Mouse (Mus musculus): ENCODE measurements at regions not wholly inside any gene's neighbourhood (a gene's known extent, or its start where the extent isn't known, plus 50 kb on each side); places are given as distances from the start of the nearest gene placed in this dataset.

- H3K79me3 ChIP-seq (ENCODE audit: low read depth): no peaks in the 10 kb centered on the region
- no peaks in the 10 kb centered on the region for H3K36me3 ChIP-seq (ENCODE audit: control insufficient read depth, insufficient read depth)
- TF ChIP-seq MAX (IDR thresholded peaks at IDR 0.05): no peak
- TF ChIP-seq CTCF (IDR thresholded peaks at IDR 0.05; ENCODE audit: control insufficient read depth, insufficient read depth, insufficient read length): no peak
- TF ChIP-seq USF1 (IDR thresholded peaks at IDR 0.05; ENCODE audit: low read depth): no peak
- TF ChIP-seq CEBPB (IDR thresholded peaks at IDR 0.05; ENCODE audit: low read depth): no peak
- no peak for TF ChIP-seq MYOD1 (IDR thresholded peaks at IDR 0.05; ENCODE audit: control insufficient read depth, insufficient read length, low read depth)
- TF ChIP-seq MYOG (IDR thresholded peaks at IDR 0.05; ENCODE audit: control insufficient read depth, extremely low read depth, insufficient read length): no peak
- H3K79me2 ChIP-seq (ENCODE audit: control insufficient read depth, insufficient read depth): no peaks in the 10 kb centered on the region
- H3K4me3 ChIP-seq (ENCODE audit: insufficient read depth, poor library complexity, severe bottlenecking): no peak overlapping the region
- no peak overlapping the region for H3ac ChIP-seq (ENCODE audit: control insufficient read depth, insufficient read length, low read depth)
- H3K27me3 ChIP-seq (ENCODE audit: control insufficient read depth, insufficient read depth, insufficient read length): no peaks in the 10 kb centered on the region
Measured at GRCm38 (mm10) chr16:50709727-50710126, 118.8 kb upstream of the Ccdc54 start.

GRCm38 (mm10) chr16:50707906-50708305 is 117.0 kb upstream of the Ccdc54 start:
- TF ChIP-seq MYOD1 (IDR thresholded peaks at IDR 0.05; ENCODE audit: control insufficient read depth, insufficient read length, low read depth) (no peak), MAX (IDR thresholded peaks at IDR 0.05) (no peak), FOSL1 (IDR thresholded peaks at IDR 0.05; ENCODE audit: insufficient read depth, low read length, poor library complexity, severe bottlenecking) (no peak), CTCF (IDR thresholded peaks at IDR 0.05; ENCODE audit: control insufficient read depth, insufficient read depth, insufficient read length) (no peak), CEBPB (IDR thresholded peaks at IDR 0.05; ENCODE audit: low read depth) (no peak), USF1 (IDR thresholded peaks at IDR 0.05; ENCODE audit: low read depth) (no peak), MYOG (IDR thresholded peaks at IDR 0.05; ENCODE audit: control insufficient read depth, extremely low read depth, insufficient read length) (no peak)
- Histone ChIP-seq H3K79me2 (ENCODE audit: control insufficient read depth, insufficient read depth) (no peaks in the 10 kb centered on the region), H3K4me3 (ENCODE audit: insufficient read depth, poor library complexity, severe bottlenecking) (no peak overlapping the region), H3K36me3 (ENCODE audit: control insufficient read depth, insufficient read depth) (no peaks in the 10 kb centered on the region), H3K27me3 (ENCODE audit: control insufficient read depth, insufficient read depth, insufficient read length) (no peaks in the 10 kb centered on the region), H3K79me3 (ENCODE audit: low read depth) (no peaks in the 10 kb centered on the region), H3ac (ENCODE audit: control insufficient read depth, insufficient read length, low read depth) (no peak overlapping the region)

GRCm38 (mm10) chr16:50705921-50706320 is 115.0 kb upstream of the Ccdc54 start:
- no peak for TF ChIP-seq MYOD1 (IDR thresholded peaks at IDR 0.05; ENCODE audit: control insufficient read depth, insufficient read length, low read depth)
- no peak for TF ChIP-seq CEBPB (IDR thresholded peaks at IDR 0.05; ENCODE audit: low read depth)
- no peak for TF ChIP-seq MAX (IDR thresholded peaks at IDR 0.05)
- TF ChIP-seq MYOG (IDR thresholded peaks at IDR 0.05; ENCODE audit: control insufficient read depth, extremely low read depth, insufficient read length): no peak
- TF ChIP-seq USF1 (IDR thresholded peaks at IDR 0.05; ENCODE audit: low read depth): no peak
- TF ChIP-seq FOSL1 (IDR thresholded peaks at IDR 0.05; ENCODE audit: insufficient read depth, low read length, poor library complexity, severe bottlenecking): no peak
- TF ChIP-seq CTCF (IDR thresholded peaks at IDR 0.05; ENCODE audit: control insufficient read depth, insufficient read depth, insufficient read length): no peak
- no peaks in the 10 kb centered on the region for H3K27me3 ChIP-seq (ENCODE audit: control insufficient read depth, insufficient read depth, insufficient read length)
- no peak overlapping the region for H3ac ChIP-seq (ENCODE audit: control insufficient read depth, insufficient read length, low read depth)
- H3K79me3 ChIP-seq (ENCODE audit: low read depth): no peaks in the 10 kb centered on the region
- no peaks in the 10 kb centered on the region for H3K79me2 ChIP-seq (ENCODE audit: control insufficient read depth, insufficient read depth)
- H3K4me3 ChIP-seq (ENCODE audit: insufficient read depth, poor library complexity, severe bottlenecking): no peak overlapping the region
- H3K36me3 ChIP-seq (ENCODE audit: control insufficient read depth, insufficient read depth): no peaks in the 10 kb centered on the region

GRCm38 (mm10) chr16:50700811-50701517 is 110.0 kb upstream of the Ccdc54 start:
- no peaks in the 10 kb centered on the region for H3K36me3 ChIP-seq (ENCODE audit: control insufficient read depth, insufficient read depth)
- no peaks in the 10 kb centered on the region for H3K79me2 ChIP-seq (ENCODE audit: control insufficient read depth, insufficient read depth)
- no peaks in the 10 kb centered on the region for H3K79me3 ChIP-seq (ENCODE audit: low read depth)
- H3K27me3 ChIP-seq (ENCODE audit: control insufficient read depth, insufficient read depth, insufficient read length): no peaks in the 10 kb centered on the region
- H3ac ChIP-seq (ENCODE audit: control insufficient read depth, insufficient read length, low read depth): no peak overlapping the region
- H3K4me3 ChIP-seq (ENCODE audit: insufficient read depth, poor library complexity, severe bottlenecking): no peak overlapping the region
- TF ChIP-seq MAX (IDR thresholded peaks at IDR 0.05): no peak
- no peak for TF ChIP-seq CTCF (IDR thresholded peaks at IDR 0.05; ENCODE audit: control insufficient read depth, insufficient read depth, insufficient read length)
- no peak for TF ChIP-seq MYOD1 (IDR thresholded peaks at IDR 0.05; ENCODE audit: control insufficient read depth, insufficient read length, low read depth)
- TF ChIP-seq FOSL1 (IDR thresholded peaks at IDR 0.05; ENCODE audit: insufficient read depth, low read length, poor library complexity, severe bottlenecking): no peak
- TF ChIP-seq CEBPB (IDR thresholded peaks at IDR 0.05; ENCODE audit: low read depth): no peak
- no peak for TF ChIP-seq MYOG (IDR thresholded peaks at IDR 0.05; ENCODE audit: control insufficient read depth, extremely low read depth, insufficient read length)
- no peak for TF ChIP-seq USF1 (IDR thresholded peaks at IDR 0.05; ENCODE audit: low read depth)

- H3K27me3 ChIP-seq (ENCODE audit: control insufficient read depth, insufficient read depth, insufficient read length): no peaks in the 10 kb centered on the region
- no peaks in the 10 kb centered on the region for H3K79me2 ChIP-seq (ENCODE audit: control insufficient read depth, insufficient read depth)
- no peak for TF ChIP-seq MYOD1 (IDR thresholded peaks at IDR 0.05; ENCODE audit: control insufficient read depth, insufficient read length, low read depth)
- TF ChIP-seq MAX (IDR thresholded peaks at IDR 0.05): no peak
- TF ChIP-seq CEBPB (IDR thresholded peaks at IDR 0.05; ENCODE audit: low read depth): no peak
- no peak for TF ChIP-seq USF1 (IDR thresholded peaks at IDR 0.05; ENCODE audit: low read depth)
- TF ChIP-seq CTCF (IDR thresholded peaks at IDR 0.05; ENCODE audit: control insufficient read depth, insufficient read depth, insufficient read length): no peak
Measured at GRCm38 (mm10) chr16:50700123-50700522, 109.2 kb upstream of the Ccdc54 start.

GRCm38 (mm10) chr16:50697722-50698121 is 106.8 kb upstream of the Ccdc54 start:
- H3K4me3 ChIP-seq (ENCODE audit: insufficient read depth, poor library complexity, severe bottlenecking): no peak overlapping the region
- H3K79me3 ChIP-seq (ENCODE audit: low read depth): no peaks in the 10 kb centered on the region
- no peak overlapping the region for H3ac ChIP-seq (ENCODE audit: control insufficient read depth, insufficient read length, low read depth)
- H3K36me3 ChIP-seq (ENCODE audit: control insufficient read depth, insufficient read depth): no peaks in the 10 kb centered on the region
- H3K27me3 ChIP-seq (ENCODE audit: control insufficient read depth, insufficient read depth, insufficient read length): no peaks in the 10 kb centered on the region
- TF ChIP-seq MYOD1 (IDR thresholded peaks at IDR 0.05; ENCODE audit: control insufficient read depth, insufficient read length, low read depth) (no peak), MYOG (IDR thresholded peaks at IDR 0.05; ENCODE audit: control insufficient read depth, extremely low read depth, insufficient read length) (no peak), USF1 (IDR thresholded peaks at IDR 0.05; ENCODE audit: low read depth) (no peak), CEBPB (IDR thresholded peaks at IDR 0.05; ENCODE audit: low read depth) (no peak), FOSL1 (IDR thresholded peaks at IDR 0.05; ENCODE audit: insufficient read depth, low read length, poor library complexity, severe bottlenecking) (no peak), CTCF (IDR thresholded peaks at IDR 0.05; ENCODE audit: control insufficient read depth, insufficient read depth, insufficient read length) (no peak), MAX (IDR thresholded peaks at IDR 0.05) (no peak)
- no peaks in the 10 kb centered on the region for H3K79me2 ChIP-seq (ENCODE audit: control insufficient read depth, insufficient read depth)

More at GRCm38 (mm10) chr16:50700123-50700522, 109.2 kb upstream of the Ccdc54 start:
- Histone ChIP-seq H3ac (ENCODE audit: control insufficient read depth, insufficient read length, low read depth) (no peak overlapping the region), H3K79me3 (ENCODE audit: low read depth) (no peaks in the 10 kb centered on the region), H3K4me3 (ENCODE audit: insufficient read depth, poor library complexity, severe bottlenecking) (no peak overlapping the region), H3K36me3 (ENCODE audit: control insufficient read depth, insufficient read depth) (no peaks in the 10 kb centered on the region)

All from C2C12 (cell line).